Mouse (Mus musculus): Measurements from ENCODE around the gene Tns3. TPM values are rescaled to one million over a fixed set of nuclear protein-coding genes. Genes with fewer than 3 reads are reported as not detected.

The Tns3 gene
- polyA plus RNA-seq, 1 experiment from 2014 or later: 16.4 TPM

DNA sequence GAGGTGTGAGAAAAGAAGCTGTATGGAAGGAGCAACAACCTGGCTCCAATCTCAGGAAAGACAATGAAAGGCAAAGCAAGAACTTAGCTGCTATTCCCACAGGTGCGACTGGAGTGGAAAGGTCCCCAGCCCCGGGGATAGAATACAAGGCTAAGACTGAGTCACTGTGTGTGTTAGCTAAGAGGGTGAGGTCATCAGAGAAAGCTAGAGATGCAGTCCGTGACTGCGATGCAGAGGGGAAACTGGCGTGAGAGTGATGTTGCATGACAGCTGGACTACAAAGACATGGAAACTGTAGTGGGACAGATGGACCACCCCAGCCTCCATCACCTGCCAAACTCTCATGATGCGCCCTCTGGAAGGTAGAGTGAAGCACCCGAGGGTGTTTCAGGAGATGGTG, 154.7 kb downstream of the Tns3 start:
- no peaks in the 10 kb centered on the region for H3K9me3 ChIP-seq (replicated peaks)
- no peak overlapping the region for H3K4me3 ChIP-seq
- H3K4me2 ChIP-seq: no peak overlapping the region
- H3K4me1 ChIP-seq (replicated peaks): peaks cover 21% of the 10 kb centered on the region
- H3K9ac ChIP-seq: no peak overlapping the region
- H3K27ac ChIP-seq: no peak overlapping the region
- no peak for ATAC-seq (replicated peaks; ENCODE audit: insufficient number of reproducible peaks, insufficient read depth, low FRiP score, low read depth)
- H3K27me3 ChIP-seq: no peaks in the 10 kb centered on the region
- peaks cover 6% of the 10 kb centered on the region; the same call in 1 of the 2 replicates for H3K36me3 ChIP-seq
- 75% methylated on average over 7 of the region's 7 CpGs for WGBS

DNA sequence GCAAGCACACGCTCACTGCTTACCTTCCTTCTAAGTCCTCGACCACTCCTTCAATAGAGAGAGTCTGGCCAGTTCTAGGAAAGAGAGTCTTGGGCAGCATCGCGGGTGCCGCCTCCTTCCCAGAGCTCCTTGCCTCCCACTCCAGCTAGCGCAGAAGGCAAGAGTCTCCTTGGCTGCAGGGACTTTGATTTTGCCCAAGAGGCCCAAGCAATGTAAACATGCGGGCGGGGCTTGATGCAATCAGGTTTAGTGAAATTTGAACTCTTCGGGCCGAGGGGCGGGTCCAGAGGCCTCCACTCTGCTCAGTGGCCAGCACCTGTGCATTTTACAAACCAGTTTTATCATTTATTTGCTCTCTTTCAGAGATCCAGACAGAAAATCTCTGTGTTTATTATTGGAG, 160.6 kb downstream of the Tns3 start:
- no peaks in the 10 kb centered on the region for H3K9me3 ChIP-seq (replicated peaks)
- peak overlapping the region; percentile 18 for H3K4me3 ChIP-seq
- peak overlapping the region; percentile 3 for H3K4me2 ChIP-seq
- no peaks in the 10 kb centered on the region for H3K27me3 ChIP-seq
- peaks cover 52% of the 10 kb centered on the region for H3K4me1 ChIP-seq (replicated peaks)
- 48% methylated on average over 11 of the region's 11 CpGs for WGBS
- no peaks in the 10 kb centered on the region; the same call in 1 of the 2 replicates for H3K36me3 ChIP-seq
- peak overlapping the region; percentile 5; the same call in 1 of the 2 replicates for H3K9ac ChIP-seq
- peak overlapping the region; percentile 92 for H3K27ac ChIP-seq
- ATAC-seq (replicated peaks; ENCODE audit: insufficient number of reproducible peaks, insufficient read depth, low FRiP score, low read depth): 0 out of 2 replicates have a peak, but pooled peaks have one; percentile 9

DNA sequence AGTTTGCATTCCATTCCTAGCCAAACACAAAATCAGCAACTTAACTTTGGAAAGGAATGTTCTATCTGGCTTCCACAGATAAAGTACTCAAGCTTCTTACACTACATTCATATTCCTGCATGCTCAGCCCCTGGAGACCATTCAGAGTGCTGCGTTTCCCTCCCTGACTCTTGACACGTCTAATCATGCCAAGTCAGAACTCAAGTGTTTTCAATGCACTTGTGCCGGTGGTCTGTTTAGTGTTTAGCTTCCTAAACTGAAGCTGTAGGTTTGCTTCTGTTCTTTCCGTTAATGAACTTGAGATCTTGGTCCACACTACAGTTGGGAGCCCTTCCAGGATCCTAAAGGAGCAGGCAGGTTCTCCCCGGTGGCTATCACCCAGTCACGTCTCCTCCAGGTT, 163.5 kb downstream of the Tns3 start:
- no peak overlapping the region for H3K9ac ChIP-seq
- H3K4me1 ChIP-seq (replicated peaks): peaks cover 76% of the 10 kb centered on the region
- peak overlapping the region; percentile 92 for H3K27ac ChIP-seq
- no peaks in the 10 kb centered on the region for H3K9me3 ChIP-seq (replicated peaks)
- H3K27me3 ChIP-seq: no peaks in the 10 kb centered on the region
- no peak overlapping the region for H3K4me3 ChIP-seq
- ATAC-seq (replicated peaks; ENCODE audit: insufficient number of reproducible peaks, insufficient read depth, low FRiP score, low read depth): peak; percentile 70; the same call in 1 of the 2 replicates
- peak overlapping the region; percentile 37 for H3K4me2 ChIP-seq
- no peaks in the 10 kb centered on the region; the same call in 1 of the 2 replicates for H3K36me3 ChIP-seq
- 22% methylated on average over 6 of the region's 6 CpGs for WGBS

DNA sequence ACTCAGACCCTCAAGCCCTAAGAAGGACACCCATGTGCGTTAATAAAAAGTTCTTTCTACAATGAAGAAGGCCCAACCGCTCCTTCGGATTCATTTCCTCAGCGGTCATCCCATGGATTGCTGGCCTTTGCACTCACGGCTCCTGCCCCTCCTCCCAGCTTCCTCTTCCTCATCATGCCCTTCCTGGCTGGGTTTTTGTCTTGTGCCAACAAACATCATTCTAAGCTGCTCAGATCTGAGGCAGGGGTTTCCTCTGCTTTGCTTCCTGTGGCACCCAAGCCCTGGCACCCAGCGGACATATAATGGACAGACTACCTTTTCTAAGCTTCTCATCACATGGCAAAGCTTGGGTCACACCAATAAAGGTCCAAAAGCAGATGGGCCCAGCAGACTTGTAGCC, 167.2 kb downstream of the Tns3 start:
- H3K27me3 ChIP-seq: no peaks in the 10 kb centered on the region
- peaks cover 11% of the 10 kb centered on the region; the same call in 1 of the 2 replicates for H3K36me3 ChIP-seq

DNA sequence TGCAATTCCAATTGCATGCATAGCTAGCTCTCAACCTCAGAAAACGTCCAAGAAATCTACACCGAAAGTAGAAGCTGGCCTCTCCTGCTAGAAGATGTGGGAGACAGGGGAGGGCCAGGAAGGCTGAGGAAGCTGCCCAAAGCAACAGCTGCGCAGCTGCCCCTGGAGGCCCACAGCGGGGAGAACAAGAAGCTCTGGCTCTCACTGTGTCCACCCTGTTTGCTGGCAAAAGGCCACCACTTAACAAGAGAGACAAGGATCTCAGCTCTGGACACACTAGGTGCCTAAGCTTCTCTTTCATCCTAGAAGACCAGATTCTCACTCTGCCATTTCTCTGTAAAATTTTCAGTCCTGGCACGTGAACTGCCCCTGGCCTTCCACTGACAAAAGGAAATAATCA, 167.6 kb downstream of the Tns3 start:
- Histone ChIP-seq H3K4me2 (0 out of 2 replicates have a peak overlapping the region, but pooled peaks have one; percentile 0), H3K9ac (no peak overlapping the region), H3K27ac (peak overlapping the region; percentile 82)

More for the DNA sequence above, 167.2 kb downstream of the Tns3 start:
- Histone ChIP-seq H3K9ac (no peak overlapping the region), H3K27ac (peak overlapping the region; percentile 82), H3K9me3 (replicated peaks) (no peaks in the 10 kb centered on the region), H3K4me2 (no peak overlapping the region), H3K4me3 (no peak overlapping the region), H3K4me1 (replicated peaks) (peaks cover 88% of the 10 kb centered on the region)
- 71% methylated on average over 6 of the region's 6 CpGs for WGBS
- ATAC-seq (replicated peaks; ENCODE audit: insufficient number of reproducible peaks, insufficient read depth, low FRiP score, low read depth): no peak

DNA sequence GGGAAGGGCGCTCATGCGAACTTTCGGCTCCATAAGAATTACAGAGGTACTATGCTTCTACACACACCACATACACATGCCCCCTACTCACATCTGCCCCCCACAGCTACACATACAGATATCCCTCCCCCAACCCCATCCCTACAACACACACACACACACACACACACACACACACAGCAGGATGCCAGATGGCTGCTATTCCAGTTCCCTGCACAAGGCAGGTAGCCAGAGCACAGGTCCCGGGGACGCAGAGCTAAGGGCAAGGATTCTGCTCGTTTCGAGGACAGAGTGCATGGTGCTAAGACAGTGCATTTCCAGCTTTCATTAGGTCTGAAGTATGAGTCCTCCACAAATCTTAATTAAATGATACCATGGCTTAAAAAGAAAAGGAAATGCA, 168.5 kb downstream of the Tns3 start:
- WGBS: 83% methylated on average over 7 of the region's 7 CpGs
- H3K27ac ChIP-seq: 0 out of 2 replicates have a peak overlapping the region, but pooled peaks have one; percentile 82

More for the DNA sequence above, 167.6 kb downstream of the Tns3 start:
- 20% methylated on average over 5 of the region's 5 CpGs for WGBS
- no peaks in the 10 kb centered on the region for H3K27me3 ChIP-seq
- peaks cover 84% of the 10 kb centered on the region for H3K4me1 ChIP-seq (replicated peaks)
- H3K36me3 ChIP-seq: peaks cover 15% of the 10 kb centered on the region; the same call in 1 of the 2 replicates
- no peak overlapping the region for H3K4me3 ChIP-seq
- ATAC-seq (replicated peaks; ENCODE audit: insufficient number of reproducible peaks, insufficient read depth, low FRiP score, low read depth): peak; percentile 43; the same call in 1 of the 2 replicates
- no peaks in the 10 kb centered on the region for H3K9me3 ChIP-seq (replicated peaks)

DNA sequence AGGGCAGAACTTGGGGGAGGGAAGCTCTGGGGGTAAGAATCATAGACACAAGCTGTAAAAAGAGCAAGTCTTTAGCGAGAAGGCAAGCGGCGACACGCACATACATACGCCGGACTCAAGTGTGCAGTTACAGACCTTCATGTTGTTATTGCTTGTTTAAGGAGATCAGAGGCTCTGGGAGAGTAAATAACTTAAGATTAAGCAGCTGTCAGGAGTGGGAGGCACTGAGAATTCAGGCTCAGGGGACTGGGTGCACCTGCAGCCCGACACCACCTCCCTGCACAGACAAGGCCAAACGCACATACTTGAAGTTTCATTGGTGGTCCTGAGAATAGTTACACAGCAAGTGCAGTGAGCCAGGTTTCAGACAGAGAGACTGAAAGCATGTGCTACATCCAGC, 169.3 kb downstream of the Tns3 start:
- 0 out of 2 replicates have a peak overlapping the region, but pooled peaks have one; percentile 18 for H3K27ac ChIP-seq
- no peak overlapping the region for H3K4me3 ChIP-seq
- no peak overlapping the region for H3K4me2 ChIP-seq
- WGBS: 83% methylated on average over 8 of the region's 8 CpGs
- no peaks in the 10 kb centered on the region for H3K9me3 ChIP-seq (replicated peaks)
- ATAC-seq (replicated peaks; ENCODE audit: insufficient number of reproducible peaks, insufficient read depth, low FRiP score, low read depth): no peak
- peaks cover 80% of the 10 kb centered on the region for H3K4me1 ChIP-seq (replicated peaks)
- H3K9ac ChIP-seq: no peak overlapping the region
- H3K36me3 ChIP-seq: peaks cover 15% of the 10 kb centered on the region; the same call in 1 of the 2 replicates
- H3K27me3 ChIP-seq: no peaks in the 10 kb centered on the region

More for the DNA sequence above, 168.5 kb downstream of the Tns3 start:
- H3K36me3 ChIP-seq: peaks cover 15% of the 10 kb centered on the region; the same call in 1 of the 2 replicates
- H3K27me3 ChIP-seq: no peaks in the 10 kb centered on the region
- no peak overlapping the region for H3K4me2 ChIP-seq
- ATAC-seq (replicated peaks; ENCODE audit: insufficient number of reproducible peaks, insufficient read depth, low FRiP score, low read depth): no peak
- H3K9me3 ChIP-seq (replicated peaks): no peaks in the 10 kb centered on the region
- no peak overlapping the region for H3K9ac ChIP-seq
- H3K4me1 ChIP-seq (replicated peaks): peaks cover 80% of the 10 kb centered on the region
- no peak overlapping the region for H3K4me3 ChIP-seq

DNA sequence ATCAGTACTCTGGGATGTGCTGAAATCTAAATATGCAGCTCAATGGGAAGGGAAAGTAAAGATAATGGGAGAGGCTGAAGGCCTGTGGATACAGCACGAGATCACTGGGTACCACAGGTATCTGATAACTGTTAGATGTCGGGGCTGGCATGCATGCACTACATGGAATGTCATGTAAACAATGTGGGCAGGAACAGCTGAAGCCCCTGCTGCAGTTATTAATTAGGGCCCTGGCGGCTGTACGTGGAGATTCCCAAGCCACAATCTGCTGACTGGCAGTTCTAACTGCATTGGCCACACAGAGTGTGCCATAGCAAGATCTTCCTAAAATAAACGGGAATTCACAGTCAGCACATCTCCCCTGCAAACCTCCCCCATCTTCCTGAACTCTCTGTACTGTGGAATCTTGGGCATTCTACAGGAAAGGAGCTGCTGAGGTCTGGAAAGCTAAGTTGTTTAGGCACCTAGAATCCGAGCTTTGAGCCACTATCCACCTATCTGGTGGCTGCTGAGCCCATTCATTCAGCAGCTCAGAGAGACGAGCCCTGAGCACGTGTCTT, 170.3 kb downstream of the Tns3 start:
- no peak overlapping the region for H3K9ac ChIP-seq
- ATAC-seq (replicated peaks; ENCODE audit: insufficient number of reproducible peaks, insufficient read depth, low FRiP score, low read depth): no peak
- H3K4me3 ChIP-seq: no peak overlapping the region
- no peaks in the 10 kb centered on the region for H3K9me3 ChIP-seq (replicated peaks)
- H3K27ac ChIP-seq: peak overlapping the region; percentile 48; the same call in 1 of the 2 replicates
- peaks cover 76% of the 10 kb centered on the region for H3K4me1 ChIP-seq (replicated peaks)
- peaks cover 15% of the 10 kb centered on the region; the same call in 1 of the 2 replicates for H3K36me3 ChIP-seq
- no peaks in the 10 kb centered on the region for H3K27me3 ChIP-seq
- WGBS: 43% methylated on average over 8 of the region's 8 CpGs
- H3K4me2 ChIP-seq: no peak overlapping the region

DNA sequence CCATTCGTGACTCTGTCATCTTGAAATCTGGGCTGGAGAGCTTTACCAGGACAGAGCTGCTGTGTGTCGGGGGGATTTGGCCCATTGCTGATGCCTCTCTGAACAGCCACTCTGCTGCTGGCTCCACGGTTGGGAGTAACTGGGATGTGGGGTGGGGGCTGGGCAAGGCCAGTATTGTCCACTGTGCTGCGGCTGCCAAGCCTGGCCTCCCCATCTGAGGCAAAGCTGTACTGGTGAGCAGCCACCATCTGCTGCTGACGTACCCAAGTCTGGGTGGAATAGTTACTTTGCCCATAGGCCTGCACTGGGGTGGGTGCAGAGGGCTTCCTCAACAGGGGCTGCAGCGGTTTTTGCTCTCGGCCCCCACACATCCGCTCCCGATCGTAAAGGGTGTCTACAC, 172.0 kb downstream of the Tns3 start:
- 86% methylated on average over 10 of the region's 10 CpGs for WGBS
- peaks cover 80% of the 10 kb centered on the region for H3K4me1 ChIP-seq (replicated peaks)

GRCm38 (mm10) chr11:8488248-8488647, 176.1 kb downstream of the Tns3 start:
- Histone ChIP-seq H3K27me3 (no peaks in the 10 kb centered on the region), H3K9ac (no peak overlapping the region), H3K27ac (no peak overlapping the region), H3K4me2 (no peak overlapping the region), H3K4me1 (replicated peaks) (peaks cover 73% of the 10 kb centered on the region), H3K9me3 (replicated peaks) (no peaks in the 10 kb centered on the region), H3K36me3 (peaks cover 18% of the 10 kb centered on the region; the same call in 1 of the 2 replicates), H3K4me3 (no peak overlapping the region)
- ATAC-seq (replicated peaks; ENCODE audit: insufficient number of reproducible peaks, insufficient read depth, low FRiP score, low read depth): no peak
- 67% methylated on average over 6 of the region's 6 CpGs for WGBS

More for the DNA sequence above, 172.0 kb downstream of the Tns3 start:
- no peaks in the 10 kb centered on the region for H3K27me3 ChIP-seq
- no peak for ATAC-seq (replicated peaks; ENCODE audit: insufficient number of reproducible peaks, insufficient read depth, low FRiP score, low read depth)
- H3K4me3 ChIP-seq: no peak overlapping the region
- H3K36me3 ChIP-seq: peaks cover 15% of the 10 kb centered on the region; the same call in 1 of the 2 replicates
- H3K9me3 ChIP-seq (replicated peaks): no peaks in the 10 kb centered on the region
- no peak overlapping the region for H3K27ac ChIP-seq
- no peak overlapping the region for H3K4me2 ChIP-seq
- no peak overlapping the region for H3K9ac ChIP-seq

- Histone ChIP-seq H3K9ac (no peak overlapping the region), H3K4me2 (peak overlapping the region; percentile 36), H3K27me3 (no peaks in the 10 kb centered on the region), H3K27ac (peak overlapping the region; percentile 93), H3K9me3 (replicated peaks) (no peaks in the 10 kb centered on the region), H3K4me1 (replicated peaks) (peaks cover 81% of the 10 kb centered on the region), H3K36me3 (0 out of 2 replicates have a peak, but pooled peaks cover 4% of the 10 kb centered on the region), H3K4me3 (no peak overlapping the region)
- WGBS: 31% methylated on average over 4 of the region's 4 CpGs
- peak; percentile 70 for ATAC-seq (replicated peaks; ENCODE audit: insufficient number of reproducible peaks, insufficient read depth, low FRiP score, low read depth)
Observed at GRCm38 (mm10) chr11:8486552-8486951, 177.8 kb downstream of the Tns3 start.
